Mouse (Mus musculus) ES-Bruce4 (cell line): ENCODE data around the gene Tmem88.

Experiments used
- EP300 ChIP-seq: IDR thresholded peaks from 2 replicates; pipeline ENCODE4 v1.6.1; 2011; ENCODE audit warnings: low read depth, low read length; ENCODE audit not compliant: insufficient read depth
- POLR2A ChIP-seq: IDR thresholded peaks from one replicate; pipeline ENCODE4 v1.8.1; 2011; ENCODE audit warnings: low read length; ENCODE audit not compliant: insufficient read depth

DNA sequence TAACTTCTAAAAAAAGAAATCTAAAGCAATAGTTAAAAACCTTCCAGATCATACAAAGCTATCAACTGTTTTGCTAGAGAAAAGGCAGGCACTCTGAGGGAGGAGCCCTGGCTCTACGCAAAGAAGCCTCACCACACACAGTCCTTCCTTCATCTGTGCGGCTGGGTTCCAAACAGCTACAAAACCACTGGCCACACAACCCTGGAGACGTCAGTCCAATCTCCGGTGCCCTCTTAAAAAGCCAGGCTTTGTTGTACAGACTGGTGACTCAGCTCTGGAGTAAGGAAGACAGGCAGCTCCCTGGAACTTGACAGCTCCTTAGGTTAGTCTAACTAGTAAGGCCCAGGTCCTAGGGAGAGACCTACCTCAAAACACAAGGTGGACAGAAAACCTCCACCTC, 22.4 kb downstream of the Tmem88 start:
- no peak for TF ChIP-seq EP300
- no peak for TF ChIP-seq POLR2A
